Comparison of ENCODE assay signal across 17 mouse cellular contexts in genomic region chr2:152084298-152084697, GRCm38 (mm10). TPM values are rescaled to one million over a fixed set of nuclear protein-coding genes. Genes with fewer than 3 reads are reported as not detected.
DNase-seq lines count a peak whose midpoint lies in the region; ATAC-seq and TF ChIP-seq lines count a peak whose summit lies in the region.
"Had no signal": no experiment of that assay in that cellular context is flagged by ENCODE, and none has a peak within 500 bp of the region (broad histone marks: within the 10 kb centered on the region; RNA-seq: fewer than 3 reads in every experiment).

No protein-coding gene starts in this region.

- 71% methylated on average over 6 of the region's 6 CpGs for WGBS in forebrain, embryonic 10.5 days
- 10% methylated on average over 6 of the region's 6 CpGs for WGBS in hindbrain, embryonic 13.5 days
- 17% methylated on average over 6 of the region's 6 CpGs for WGBS in midbrain, embryonic 16.5 days
- 75% methylated on average over 6 of the region's 6 CpGs for WGBS in limb, embryonic 10.5 days

- no peak for ATAC-seq in hindbrain, embryonic 13.5 days (ENCODE audit: low FRiP score)
- no peak for ATAC-seq in midbrain, embryonic 16.5 days
- ATAC-seq: activated CD4-positive, CD25-positive, alpha-beta regulatory T cell, adult 4 months; liver, embryonic 12.5 days had no signal

- H3K9ac ChIP-seq in ES-E14 (ENCODE audit: insufficient read depth, low read depth, low read length, poor library complexity, severe bottlenecking) = no peak overlapping the region
- peak overlapping the region; percentile 99 for H3K9ac ChIP-seq in hindbrain, embryonic 13.5 days
- H3K9ac ChIP-seq in midbrain, embryonic 16.5 days (ENCODE audit: low read depth, low read length) = peak overlapping the region; percentile 98
- H3K9ac ChIP-seq: embryonic facial prominence, embryonic 12.5 days; liver, embryonic 12.5 days had no signal

- peak overlapping the region; percentile 87 for H3K4me2 ChIP-seq in hindbrain, embryonic 13.5 days
- peak overlapping the region; percentile 77 for H3K4me2 ChIP-seq in midbrain, embryonic 16.5 days (ENCODE audit: low read length)
- H3K4me2 ChIP-seq: embryonic facial prominence, embryonic 12.5 days; liver, embryonic 12.5 days had no signal

- no peak for DNase-seq in ES-E14 (ENCODE audit: low read depth, low spot score)
- DNase-seq in forebrain, embryonic 10.5 days (ENCODE audit: extremely low spot score, low spot score) = no peak
- DNase-seq in thymus, postnatal 4 days = no peak
- no peak for DNase-seq in frontal cortex, adult 2 months (ENCODE audit: extremely low spot score in 1 of 2, low spot score in 1 of 2)
- no peak for DNase-seq in limb, embryonic 10.5 days (ENCODE audit: low spot score)
- DNase-seq in frontal cortex, postnatal 25 days (ENCODE audit: low spot score in 2 of 2) = no peak
- DNase-seq: B cell, adult 2 months; heart, adult 11 months; heart, postnatal 10 days; kidney, adult 11 months; lung, postnatal 14 days; thymus, adult 18-20 months had no signal

- H3K36me3 ChIP-seq in ES-E14 (ENCODE audit: control insufficient read depth, insufficient read depth, low read length, poor library complexity, severe bottlenecking) = no peaks in the 10 kb centered on the region
- no peaks in the 10 kb centered on the region for H3K36me3 ChIP-seq in forebrain, embryonic 10.5 days (replicated peaks)
- H3K36me3 ChIP-seq in hindbrain, embryonic 13.5 days = peaks cover 16% of the 10 kb centered on the region
- no peaks in the 10 kb centered on the region for H3K36me3 ChIP-seq in midbrain, embryonic 16.5 days (ENCODE audit: control insufficient read depth, insufficient read depth, low read length)
- H3K36me3 ChIP-seq in limb, embryonic 10.5 days = no peaks in the 10 kb centered on the region
- H3K36me3 ChIP-seq: embryonic facial prominence, embryonic 12.5 days; liver, embryonic 12.5 days had no signal

- H3K27ac ChIP-seq in ES-E14 (ENCODE audit: insufficient read depth, low read depth, low read length, poor library complexity, severe bottlenecking) = no peak overlapping the region
- 0 out of 2 replicates have a peak overlapping the region, but pooled peaks have one; percentile 5 for H3K27ac ChIP-seq in forebrain, embryonic 10.5 days
- H3K27ac ChIP-seq in hindbrain, embryonic 13.5 days = peak overlapping the region; percentile 99
- peak overlapping the region; percentile 60 for H3K27ac ChIP-seq in midbrain, embryonic 16.5 days (ENCODE audit: low read length)
- H3K27ac ChIP-seq in limb, embryonic 10.5 days = no peak overlapping the region
- H3K27ac ChIP-seq: embryonic facial prominence, embryonic 12.5 days; liver, embryonic 12.5 days had no signal

- H3K27me3 ChIP-seq in forebrain, embryonic 10.5 days (ENCODE audit: poor library complexity, severe bottlenecking) = peaks cover 88% of the 10 kb centered on the region
- 0 out of 2 replicates have a peak, but pooled peaks cover 5% of the 10 kb centered on the region for H3K27me3 ChIP-seq in hindbrain, embryonic 13.5 days
- H3K27me3 ChIP-seq in midbrain, embryonic 16.5 days (ENCODE audit: control insufficient read depth, insufficient read depth, low read depth, low read length) = no peaks in the 10 kb centered on the region
- peaks cover 90% of the 10 kb centered on the region for H3K27me3 ChIP-seq in limb, embryonic 10.5 days (ENCODE audit: low read depth, poor library complexity, severe bottlenecking)

- H3K4me1 ChIP-seq in ES-E14 (ENCODE audit: control insufficient read depth in 2 of 2, insufficient read depth in 2 of 2, low read length in 2 of 2, poor library complexity in 1 of 2) = peaks cover 2 to 5% of the 10 kb centered on the region in 2 experiments; a peak in 2 of 4 replicates
- peaks cover 55% of the 10 kb centered on the region for H3K4me1 ChIP-seq in forebrain, embryonic 10.5 days
- H3K4me1 ChIP-seq in hindbrain, embryonic 13.5 days (replicated peaks) = peaks cover 87% of the 10 kb centered on the region
- peaks cover 45% of the 10 kb centered on the region for H3K4me1 ChIP-seq in midbrain, embryonic 16.5 days (ENCODE audit: control insufficient read depth, insufficient read depth, low read length)
- peaks cover 23% of the 10 kb centered on the region for H3K4me1 ChIP-seq in limb, embryonic 10.5 days

- no peaks in the 10 kb centered on the region for H3K9me3 ChIP-seq in ES-E14 (ENCODE audit: control insufficient read depth, insufficient read depth, low read depth, low read length)
- H3K9me3 ChIP-seq in forebrain, embryonic 10.5 days = no peaks in the 10 kb centered on the region
- H3K9me3 ChIP-seq in hindbrain, embryonic 13.5 days = no peaks in the 10 kb centered on the region
- no peaks in the 10 kb centered on the region for H3K9me3 ChIP-seq in midbrain, embryonic 16.5 days (replicated peaks; ENCODE audit: control insufficient read depth, low read length, poor library complexity, severe bottlenecking)
- no peaks in the 10 kb centered on the region for H3K9me3 ChIP-seq in limb, embryonic 10.5 days (replicated peaks)
- H3K9me3 ChIP-seq: embryonic facial prominence, embryonic 12.5 days; liver, embryonic 12.5 days had no signal

- in situ Hi-C loops in ES-E14 (cut with MboI; ENCODE audit: low sequenced_read_pairs in 2 of 2, unreplicated experiment in 2 of 2) = no loop called here

- H3K4me3 ChIP-seq in ES-E14 (ENCODE audit: insufficient read depth in 1 of 2, low read depth in 1 of 2, low read length in 2 of 2, poor library complexity in 1 of 2, severe bottlenecking in 1 of 2) = no peak overlapping the region
- H3K4me3 ChIP-seq in forebrain, embryonic 10.5 days = peak overlapping the region; percentile 60; the same call in 1 of the 2 replicates
- peak overlapping the region; percentile 91 for H3K4me3 ChIP-seq in hindbrain, embryonic 13.5 days
- peak overlapping the region; percentile 84 for H3K4me3 ChIP-seq in midbrain, embryonic 16.5 days (ENCODE audit: low read depth, low read length)
- no peak overlapping the region for H3K4me3 ChIP-seq in limb, embryonic 10.5 days
- H3K4me3 ChIP-seq: embryonic facial prominence, embryonic 12.5 days; liver, embryonic 12.5 days had no signal

TF ChIP-seq in ES-E14, 5 proteins besides CTCF, POLR2A, EP300 and RAD21:
- TF ChIP-seq HCFC1 (IDR thresholded peaks at IDR 0.05; ENCODE audit: borderline replicate concordance, insufficient read depth, low read length) = no peak
- peak; percentile 93 for TF ChIP-seq MAFK (IDR thresholded peaks at IDR 0.05; ENCODE audit: insufficient read depth, low read depth, low read length)

RNA-seq across cellular contexts. Expression of gene Scrt2, which starts 3.0 kb away (rescaled TPM):
- total RNA-seq in ES-E14 (2012; rRNA removed) = 0.04 and 0.37 TPM in 2 replicates
- polyA plus RNA-seq in forebrain, embryonic 10.5 days (2016; fragmentation: Nextera tagmentation; extraction: Ambion mirVana) = 1.1 and 2.4 TPM in 2 replicates
- polyA plus RNA-seq in hindbrain, embryonic 13.5 days (2015; fragmentation: Nextera tagmentation; extraction: Ambion mirVana) = 24.0 and 27.8 TPM in 2 replicates
- polyA plus RNA-seq in midbrain, embryonic 16.5 days (2015; fragmentation: Nextera tagmentation; extraction: Ambion mirVana) = 5.8 and 7.7 TPM in 2 replicates
- polyA plus RNA-seq in frontal cortex, adult 2 months (2012; rRNA removed) = 15.5 and 19.7 TPM in 2 replicates
- not detected in 2 replicates for polyA plus RNA-seq in limb, embryonic 10.5 days (2016; fragmentation: Nextera tagmentation; extraction: Ambion mirVana)
- total RNA-seq: heart, postnatal 10 days had no signal
- polyA plus RNA-seq: activated CD4-positive, CD25-positive, alpha-beta regulatory T cell, adult 4 months; liver, embryonic 12.5 days had no signal

RNA-seq across cellular contexts. Expression of gene Srxn1, which starts 21.0 kb away (rescaled TPM):
- 16.0 and 18.3 TPM in 2 replicates for total RNA-seq in ES-E14 (2012; rRNA removed)
- 14.6 and 14.9 TPM in 2 replicates for polyA plus RNA-seq in forebrain, embryonic 10.5 days (2016; fragmentation: Nextera tagmentation; extraction: Ambion mirVana)
- 16.1 and 16.8 TPM in 2 replicates for polyA plus RNA-seq in hindbrain, embryonic 13.5 days (2015; fragmentation: Nextera tagmentation; extraction: Ambion mirVana)
- polyA plus RNA-seq in midbrain, embryonic 16.5 days (2015; fragmentation: Nextera tagmentation; extraction: Ambion mirVana) = 21.8 and 25.4 TPM in 2 replicates
- polyA plus RNA-seq in frontal cortex, adult 2 months (2012; rRNA removed) = 91.2 and 95.2 TPM in 2 replicates
- 8.0 and 9.6 TPM in 2 replicates for polyA plus RNA-seq in limb, embryonic 10.5 days (2016; fragmentation: Nextera tagmentation; extraction: Ambion mirVana)

RNA-seq across cellular contexts. Expression of gene Tcf15, which starts 59.1 kb away (rescaled TPM):
- 22.4 and 54.6 TPM in 2 replicates for total RNA-seq in ES-E14 (2012; rRNA removed)
- polyA plus RNA-seq in forebrain, embryonic 10.5 days (2016; fragmentation: Nextera tagmentation; extraction: Ambion mirVana) = 4.0 and 4.1 TPM in 2 replicates
- polyA plus RNA-seq in hindbrain, embryonic 13.5 days (2015; fragmentation: Nextera tagmentation; extraction: Ambion mirVana) = 2.8 and 3.2 TPM in 2 replicates
- polyA plus RNA-seq in midbrain, embryonic 16.5 days (2015; fragmentation: Nextera tagmentation; extraction: Ambion mirVana) = 0.69 and 1.0 TPM in 2 replicates
- 3.3 TPM in 2 replicates for polyA plus RNA-seq in frontal cortex, adult 2 months (2012; rRNA removed)
- 27.3 and 29.8 TPM in 2 replicates for polyA plus RNA-seq in limb, embryonic 10.5 days (2016; fragmentation: Nextera tagmentation; extraction: Ambion mirVana)
- polyA plus RNA-seq: activated CD4-positive, CD25-positive, alpha-beta regulatory T cell, adult 4 months had no signal

Comparison
In these comparisons a context has a peak if more than half of its experiments do, and no peak if none do; other contexts are left out.
1. H3K27ac ChIP-seq: peak in forebrain, embryonic 10.5 days (single experiment), hindbrain, embryonic 13.5 days (single experiment) and midbrain, embryonic 16.5 days (single experiment); none in ES-E14 (single experiment) and limb, embryonic 10.5 days (single experiment).
2. H3K4me3 ChIP-seq: peak in forebrain, embryonic 10.5 days (single experiment), hindbrain, embryonic 13.5 days (single experiment) and midbrain, embryonic 16.5 days (single experiment); none in ES-E14 (0 of 2) and limb, embryonic 10.5 days (single experiment).